Mouse (Mus musculus) E14TG2a.4 (cell line): ENCODE measurements around the gene Cryab.
A peak's percentile ranks its signal among the peaks of the same experiment; 100 is the strongest.

Experiments used
- CTCF ChIP-seq: conservative IDR thresholded peaks from 2 replicates; pipeline ENCODE4 v1.5.1; 2014; ENCODE audit warnings: low read length
- NANOG ChIP-seq: IDR thresholded peaks from 2 replicates; pipeline ENCODE4 v1.6.1; 2014; ENCODE audit warnings: borderline replicate concordance, low read length, mixed read lengths
- POU5F1 ChIP-seq: IDR thresholded peaks from 2 replicates; pipeline ENCODE4 v1.6.1; 2014; ENCODE audit warnings: low read length, borderline replicate concordance

GRCm38 (mm10) chr9:50734989-50735388, 16.1 kb upstream of the Cryab start:
- TF ChIP-seq CTCF = peak; percentile 75
- no peak for TF ChIP-seq POU5F1
- no peak for TF ChIP-seq NANOG
